Mouse (Mus musculus): ENCODE measurements around the gene Zfp354b. TPM values are rescaled to one million over a fixed set of nuclear protein-coding genes. Genes with fewer than 3 reads are reported as not detected.

Gene Zfp354b
- total RNA-seq (2021), result under 1 TPM; 0.88 to 0.92 TPM

DNA sequence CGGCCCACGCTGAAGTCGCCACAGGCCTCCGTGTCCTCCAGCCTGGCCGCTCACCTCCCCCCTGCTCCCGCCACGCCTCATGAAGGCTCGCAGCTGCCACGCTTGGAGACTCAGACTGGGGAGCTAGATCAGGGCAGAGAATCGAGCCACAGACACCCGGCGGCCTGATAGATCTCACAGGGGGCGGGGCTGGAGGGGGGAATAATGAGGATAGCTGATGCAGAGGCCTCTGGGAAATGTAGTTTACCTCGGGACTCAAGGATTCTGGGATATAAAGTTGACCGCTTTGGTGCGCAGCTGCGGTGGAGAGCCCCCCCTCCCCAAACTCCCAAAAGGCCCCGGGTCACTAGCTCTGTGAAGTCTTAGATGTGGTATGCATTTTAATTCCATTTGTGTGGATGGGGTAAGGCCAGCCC is at the start of gene Zfp354b:
TSS of gene Zfp354b (minus strand) at position 183 of the 416 bp plus-strand sequence.
- DNase-seq, result peak; percentile 77

DNA sequence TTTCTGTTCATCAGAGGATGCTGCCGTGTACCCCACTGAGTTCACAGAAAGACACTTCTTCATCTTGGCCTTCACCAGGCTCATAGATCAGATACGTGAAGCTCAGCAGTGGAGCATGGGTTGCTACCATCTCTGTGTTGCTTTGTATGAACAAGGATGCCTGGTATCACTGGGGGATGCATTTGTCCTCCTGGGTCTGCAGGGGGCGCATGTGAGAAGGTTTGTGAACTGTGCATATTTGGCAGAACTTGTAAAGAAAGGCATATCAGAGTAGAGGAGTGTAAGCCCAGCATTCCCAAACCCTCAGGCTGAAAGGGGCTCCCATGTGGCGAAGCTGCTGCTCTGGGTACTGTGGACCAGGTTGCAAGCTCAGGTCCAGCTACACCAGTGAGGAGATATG is 45.8 kb upstream of the Zfp354b start:
- no peak for DNase-seq

DNA sequence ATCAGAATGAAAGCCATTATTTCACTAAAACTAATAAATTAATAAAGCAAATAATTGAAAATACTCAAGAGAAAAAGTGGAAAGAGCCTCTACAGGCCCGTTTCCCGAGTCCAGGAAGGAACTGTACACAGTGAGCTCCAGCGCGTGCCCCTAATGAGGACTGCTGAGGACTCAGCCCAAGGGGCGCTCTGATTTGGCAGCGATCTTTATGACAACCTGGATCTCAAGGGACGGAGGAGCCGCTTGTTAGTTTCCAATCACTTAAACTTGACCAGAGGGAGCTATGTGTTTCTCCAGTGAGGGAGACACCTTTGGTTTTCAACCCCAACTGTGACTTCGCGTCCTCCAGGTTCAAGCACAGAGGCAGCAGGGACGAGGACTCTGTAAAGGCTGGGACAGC is 34.8 kb upstream of the Zfp354b start, which contains the start of gene Olfr1378:
TSS of gene Olfr1378 (plus strand) at position 301 of the 400 bp plus-strand sequence.
- DNase-seq, result no peak

DNA sequence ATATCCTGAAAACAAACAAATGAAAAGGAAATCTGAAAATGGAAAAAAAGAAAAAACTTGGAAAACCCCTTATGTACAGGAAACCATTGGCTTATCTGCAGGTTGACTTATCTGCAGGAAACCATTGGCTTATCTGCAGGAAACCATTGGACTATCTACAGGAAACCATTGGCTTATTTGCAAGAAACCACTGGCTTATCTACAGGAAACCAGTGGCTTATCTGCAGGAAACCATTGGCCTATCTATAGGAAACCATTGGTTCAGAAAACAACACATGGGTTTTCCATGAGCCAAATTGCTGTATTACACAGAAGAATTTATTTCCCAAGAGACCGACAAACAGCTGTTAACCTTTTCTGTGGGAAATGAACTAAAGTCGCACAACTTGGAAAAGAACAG is 33.5 kb upstream of the Zfp354b start:
- no peak for DNase-seq

DNA sequence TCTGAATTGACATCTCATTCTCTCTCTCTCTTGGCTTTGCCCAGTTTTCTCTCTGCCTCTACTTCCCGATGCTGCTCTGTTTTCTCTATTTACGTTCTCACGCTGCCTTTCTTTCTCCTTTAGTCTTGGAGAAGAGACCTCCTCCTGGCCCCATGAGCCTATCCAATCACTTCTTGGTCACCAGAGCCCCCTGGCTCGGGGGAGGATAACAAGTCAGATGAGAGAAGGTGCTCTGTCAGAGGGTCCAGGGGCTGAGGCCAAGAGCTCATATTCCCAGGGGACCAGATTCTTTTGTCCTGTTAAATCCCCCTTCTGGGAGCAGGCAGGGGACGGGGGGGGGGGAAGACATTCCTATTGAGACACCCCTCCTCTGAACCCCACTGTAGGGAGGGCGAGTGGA is 22.2 kb upstream of the Zfp354b start, which contains the start of gene Prop1:
TSS of gene Prop1 (minus strand) at position 101 of the 400 bp plus-strand sequence.
- no peak for DNase-seq

DNA sequence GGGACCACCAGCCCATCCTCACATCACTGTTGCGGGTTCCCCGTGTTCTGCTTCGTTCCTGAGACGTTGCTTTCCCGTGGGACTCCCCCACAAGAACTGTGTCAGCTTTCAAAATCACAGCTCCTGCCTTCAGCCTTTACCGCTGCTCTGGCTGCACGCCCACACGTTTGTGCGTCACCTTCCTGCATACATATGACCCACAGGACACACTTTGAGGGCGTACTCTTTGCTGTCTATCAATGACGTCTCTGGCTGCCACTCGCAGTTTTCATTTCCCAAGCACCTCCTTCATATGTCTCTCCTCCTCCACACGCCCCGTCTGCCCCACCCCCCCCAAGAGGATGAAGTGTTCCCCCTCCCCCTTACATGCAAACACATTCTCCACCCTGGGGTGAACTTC is 20.9 kb upstream of the Zfp354b start:
- DNase-seq, result no peak

DNA sequence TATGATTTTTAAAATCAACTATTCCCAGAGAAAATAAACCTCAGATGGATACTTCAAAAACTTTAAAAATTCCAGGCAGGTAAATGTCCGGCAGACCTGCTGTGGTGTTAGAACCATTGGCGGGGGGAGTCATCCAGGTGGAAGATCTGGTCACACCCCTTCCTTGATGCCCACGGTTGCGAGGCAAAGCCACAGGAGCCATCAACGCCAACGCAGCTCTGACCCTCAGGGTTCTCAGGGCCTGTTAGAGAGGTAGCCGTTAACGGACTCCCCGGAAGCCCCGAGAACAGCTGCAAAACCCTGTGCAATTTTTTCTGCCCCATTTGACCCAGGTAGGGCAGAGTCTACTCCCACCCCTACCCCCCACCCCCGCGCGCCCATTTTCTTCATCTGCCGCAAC is 12.1 kb upstream of the Zfp354b start, which contains the start of gene 4933414I15Rik:
TSS of gene 4933414I15Rik (minus strand) at position 260 of the 400 bp plus-strand sequence.
- no peak for DNase-seq

DNA sequence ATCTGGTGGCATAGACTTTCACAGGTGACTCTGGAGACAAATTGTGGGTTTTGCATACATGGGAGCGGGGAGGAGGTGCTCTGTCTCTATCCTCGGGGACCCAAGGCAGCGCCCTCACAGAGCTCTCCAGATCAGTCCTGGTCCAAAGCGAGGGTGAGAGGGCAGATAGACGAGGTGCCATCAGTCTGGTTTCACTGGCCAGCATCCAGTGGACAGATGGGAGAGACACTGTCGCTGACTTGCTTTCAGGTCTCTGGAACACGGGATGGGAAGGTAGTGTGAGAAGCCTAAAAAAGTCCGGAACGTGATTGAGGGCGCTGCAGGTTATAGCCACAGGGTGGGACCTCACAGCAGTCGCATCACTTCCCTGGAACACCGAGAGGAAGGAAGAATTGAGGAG is 11.0 kb upstream of the Zfp354b start:
- no peak for DNase-seq

DNA sequence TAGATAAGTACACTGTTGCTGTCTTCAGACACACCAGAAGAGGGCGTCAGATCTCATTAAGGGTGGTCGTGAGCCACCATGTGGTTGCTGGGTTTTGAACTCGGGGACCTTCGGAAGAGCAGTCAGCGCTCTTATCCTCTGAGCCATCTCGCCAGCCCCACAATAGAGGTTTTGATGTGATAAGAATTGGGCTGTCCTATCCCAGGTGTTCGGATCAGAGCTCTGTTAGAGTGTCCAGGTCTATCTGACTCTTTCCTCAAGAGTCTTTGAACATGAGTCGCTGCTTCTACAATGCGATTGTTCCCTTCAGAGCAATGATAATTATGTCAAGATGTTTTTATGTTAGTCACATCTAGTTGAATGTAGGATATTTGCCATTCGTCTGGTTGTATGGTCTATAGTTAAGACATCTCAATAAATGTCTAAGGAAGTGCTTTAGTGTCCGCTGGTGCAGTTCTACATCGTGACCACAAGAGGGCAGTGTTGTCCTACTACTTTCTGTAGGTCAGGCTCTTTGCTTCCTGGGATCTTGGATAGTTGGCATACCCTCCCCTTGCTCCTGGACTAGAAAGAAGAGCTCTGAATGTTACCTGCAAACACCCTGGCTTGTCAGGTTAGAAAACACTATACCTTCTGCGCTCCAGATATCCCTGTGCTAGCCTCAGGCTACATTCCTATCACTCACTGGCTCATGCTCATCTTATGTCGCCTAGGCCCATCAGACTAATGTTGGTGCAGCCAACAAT is 8.4 kb upstream of the Zfp354b start:
- peak; percentile 37 for DNase-seq

DNA sequence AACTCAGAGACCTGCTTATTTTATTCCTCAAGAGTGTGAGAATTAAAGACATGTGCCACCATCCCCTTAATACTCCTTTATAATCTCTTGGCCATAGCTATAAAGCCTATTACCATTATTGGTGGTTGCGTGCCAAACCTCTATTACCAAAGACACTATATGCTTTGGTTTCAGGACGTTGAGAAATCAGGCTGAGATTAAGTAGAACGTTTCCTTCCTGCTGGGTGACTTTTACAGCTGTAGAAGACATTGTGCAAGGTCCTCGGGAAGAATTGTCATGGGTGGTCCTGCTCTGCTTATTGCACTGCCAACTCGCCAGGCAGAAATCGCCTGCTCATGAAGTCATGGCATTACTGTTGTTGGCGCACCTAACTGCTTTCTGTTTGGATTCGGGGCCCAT is 7.0 kb upstream of the Zfp354b start:
- no peak for DNase-seq

DNA sequence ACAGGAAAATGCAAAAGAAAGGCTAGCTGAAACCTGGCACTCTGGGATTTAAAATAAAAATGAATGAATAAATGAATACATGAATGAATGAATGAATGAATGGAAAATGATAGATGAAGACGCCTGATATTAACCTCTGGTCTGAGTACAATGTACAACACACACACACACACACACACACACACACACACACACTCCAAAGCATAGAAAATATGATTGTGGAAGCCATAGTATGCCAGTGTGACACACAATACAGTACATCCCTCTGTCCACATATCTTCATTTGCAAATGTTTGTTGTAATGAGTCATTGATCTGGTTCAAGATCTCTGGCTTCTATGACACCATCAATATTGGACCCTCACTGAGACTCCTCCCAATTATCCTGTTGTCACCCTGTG is 607 bp upstream of the Zfp354b start:
- DNase-seq, result no peak

DNA sequence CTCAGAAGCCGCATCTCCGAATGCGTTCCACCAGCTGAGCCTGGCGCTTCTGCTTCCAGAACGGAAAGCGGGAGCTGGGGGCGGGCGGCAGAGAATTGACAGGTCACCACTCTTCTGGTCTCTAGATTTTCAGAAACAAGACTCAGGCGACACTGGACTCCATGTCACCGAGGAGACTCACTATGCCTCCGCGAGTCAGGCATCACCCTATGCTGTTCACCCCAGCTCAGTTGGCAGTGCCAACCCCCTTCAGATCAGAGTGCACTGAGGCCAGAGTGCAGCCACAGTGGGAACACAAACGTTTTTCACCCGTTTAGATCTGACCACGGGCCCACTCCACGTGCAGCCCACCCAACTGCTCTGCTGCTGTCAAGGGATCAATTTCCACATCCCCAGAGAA is 412 bp downstream of the Zfp354b start:
- peak; percentile 13 for DNase-seq

DNA sequence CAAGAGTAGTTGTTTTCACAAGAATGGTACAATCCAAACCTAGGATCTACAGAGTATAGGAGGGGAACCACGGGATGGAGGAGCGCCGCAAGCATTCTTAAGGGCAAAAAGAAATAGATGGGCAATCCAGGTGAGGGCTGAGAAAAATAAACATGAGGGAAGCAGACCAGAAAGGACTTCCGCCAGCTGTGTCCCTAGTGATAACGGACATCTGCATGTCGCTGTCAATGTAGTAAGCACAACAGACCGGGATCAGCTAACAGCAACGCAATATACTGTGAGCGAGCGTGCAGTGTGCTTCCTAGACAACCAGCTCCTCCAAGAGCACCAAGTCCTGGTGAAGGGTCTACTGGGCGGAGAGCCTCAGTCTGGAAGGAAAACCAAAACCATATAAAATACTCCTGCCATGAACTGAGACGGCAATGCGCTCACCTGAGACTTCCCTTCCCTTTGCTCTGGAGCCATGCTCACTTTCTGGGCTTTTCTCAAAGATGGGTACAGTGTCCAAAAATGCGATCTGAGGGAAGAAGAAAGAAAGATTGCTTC is 891 bp downstream of the Zfp354b start:
- DNase-seq, result no peak

DNA sequence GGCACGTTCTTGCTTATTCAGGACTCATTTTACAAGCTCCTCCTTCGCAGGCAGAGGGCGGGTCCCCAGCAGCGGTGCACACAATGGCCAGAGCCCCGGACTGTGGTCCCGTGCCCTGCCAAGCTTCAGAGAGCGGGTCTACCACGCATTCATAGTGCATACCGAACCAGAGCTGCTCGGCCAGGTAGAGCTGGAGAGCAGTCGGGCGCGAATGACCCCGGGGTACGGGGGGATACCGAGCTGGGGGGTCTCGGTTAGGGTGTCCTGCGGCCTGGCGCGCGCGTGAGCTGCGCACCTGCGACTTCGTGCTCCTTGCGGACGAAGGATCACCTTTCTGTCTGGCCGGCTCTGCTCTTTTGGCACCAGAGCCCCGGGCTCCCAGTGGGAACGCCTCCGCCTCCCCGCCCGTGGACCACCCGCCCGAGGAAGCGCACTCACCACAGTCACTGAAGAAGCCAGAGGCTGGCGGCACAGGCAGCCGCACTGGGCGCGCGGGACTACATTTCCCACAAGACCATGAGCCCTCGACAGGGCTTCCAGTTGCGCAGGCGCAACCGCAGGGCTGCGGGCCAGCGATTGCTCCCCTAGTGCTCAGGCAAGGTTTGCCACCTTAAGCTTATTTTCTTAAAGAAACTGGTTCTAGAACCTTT is 15.6 kb downstream of the Zfp354b start, which contains the start of gene Zfp2:
TSS of gene Zfp2 (minus strand) at position 495 of the 650 bp plus-strand sequence.
- peak; percentile 93 for DNase-seq

DNA sequence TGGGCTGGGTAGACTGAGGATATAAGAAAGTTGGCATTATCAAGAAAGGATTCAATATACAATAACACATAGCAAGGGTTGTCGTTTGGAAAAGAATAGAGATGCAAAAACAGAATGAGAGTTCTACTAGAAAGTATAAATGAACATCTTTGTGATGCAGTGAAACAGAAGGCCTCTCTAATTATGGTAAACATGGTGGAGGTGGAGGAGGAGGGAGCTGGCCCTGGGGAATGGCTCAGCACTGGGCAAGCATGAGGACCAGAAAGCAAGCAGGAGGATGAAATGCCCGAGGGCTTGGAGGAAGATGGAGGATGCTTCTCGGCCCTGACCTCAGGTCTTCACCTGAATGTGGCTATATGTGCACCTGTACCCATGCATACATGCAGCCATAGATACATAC is 17.0 kb downstream of the Zfp354b start:
- no peak for DNase-seq

DNA sequence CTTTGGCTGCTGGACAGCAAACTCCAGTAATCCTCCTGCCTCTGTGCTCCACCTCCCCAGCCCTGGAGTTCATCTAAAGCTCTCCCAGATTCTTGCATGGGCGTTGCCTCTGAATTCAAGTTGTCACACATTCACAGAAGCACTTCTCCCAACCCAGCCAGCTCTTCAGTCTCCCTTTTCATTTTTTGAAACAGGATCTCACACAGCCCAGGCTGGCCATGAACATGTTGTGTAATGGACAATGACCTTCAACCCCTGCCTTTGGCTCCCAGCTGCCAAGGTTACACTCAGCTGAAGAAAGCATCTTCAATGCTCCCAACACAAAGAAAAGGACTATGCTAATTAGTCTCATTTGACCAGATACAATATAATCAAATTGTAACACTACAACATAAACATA is 18.1 kb downstream of the Zfp354b start:
- no peak for DNase-seq

DNA sequence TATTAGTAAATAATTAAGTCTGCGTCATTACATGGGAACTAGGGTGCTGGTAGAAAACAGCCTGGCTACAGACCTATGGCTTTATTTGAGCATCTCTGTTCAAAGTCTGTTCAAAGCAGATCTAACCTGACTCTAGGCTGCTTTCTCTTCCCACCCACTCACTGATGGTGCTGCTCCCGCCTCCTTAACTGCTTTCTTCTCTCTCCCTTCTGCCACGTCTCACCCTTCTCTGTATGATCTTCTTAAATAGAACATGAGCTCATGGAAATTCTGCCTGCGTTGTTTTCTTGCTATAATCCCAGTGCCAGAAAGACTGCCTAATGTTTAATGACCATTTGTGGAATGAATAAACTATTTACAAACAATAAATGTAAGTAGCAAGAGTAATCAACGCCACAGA is 23.3 kb downstream of the Zfp354b start:
- no peak for DNase-seq

DNA sequence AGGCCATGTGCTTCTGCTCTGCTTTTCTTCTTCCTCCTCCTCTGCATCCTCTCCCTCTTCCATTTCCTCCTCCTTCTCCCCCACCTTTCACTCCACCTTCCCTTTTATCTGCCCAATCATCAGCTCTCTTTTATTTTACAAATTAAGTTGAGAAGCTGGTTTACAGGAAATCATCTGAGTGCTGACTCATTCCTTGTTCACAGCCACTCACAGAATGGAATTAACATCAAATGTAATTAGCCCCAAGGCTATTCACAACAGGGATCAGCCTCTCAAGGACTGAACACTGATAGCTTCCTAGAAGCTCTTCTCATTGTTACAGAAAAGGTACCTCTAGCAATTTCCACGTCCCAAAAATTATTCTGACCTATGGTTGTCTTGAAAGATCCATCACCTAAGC is 34.1 kb downstream of the Zfp354b start:
- no peak for DNase-seq

DNA sequence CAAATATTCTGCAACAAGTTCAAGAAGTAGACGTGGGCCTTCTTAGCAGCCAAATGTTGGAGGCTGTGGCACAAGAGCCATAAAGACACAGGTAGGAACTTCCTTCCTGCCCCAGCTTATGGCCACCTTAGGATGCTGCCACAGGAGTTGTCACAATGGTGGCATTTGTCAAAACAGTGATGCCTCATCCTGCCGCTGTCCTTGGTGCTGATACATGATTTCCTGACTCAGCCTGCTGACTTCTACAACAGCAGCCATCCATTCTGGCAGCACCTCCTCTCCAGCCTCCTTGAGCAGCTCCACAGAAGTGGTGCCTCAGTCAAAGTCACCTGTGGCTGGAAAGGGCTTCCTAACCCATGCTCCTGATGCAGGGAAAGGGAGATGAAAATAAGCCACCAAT is 39.0 kb downstream of the Zfp354b start:
- DNase-seq, result peak; percentile 7

DNA sequence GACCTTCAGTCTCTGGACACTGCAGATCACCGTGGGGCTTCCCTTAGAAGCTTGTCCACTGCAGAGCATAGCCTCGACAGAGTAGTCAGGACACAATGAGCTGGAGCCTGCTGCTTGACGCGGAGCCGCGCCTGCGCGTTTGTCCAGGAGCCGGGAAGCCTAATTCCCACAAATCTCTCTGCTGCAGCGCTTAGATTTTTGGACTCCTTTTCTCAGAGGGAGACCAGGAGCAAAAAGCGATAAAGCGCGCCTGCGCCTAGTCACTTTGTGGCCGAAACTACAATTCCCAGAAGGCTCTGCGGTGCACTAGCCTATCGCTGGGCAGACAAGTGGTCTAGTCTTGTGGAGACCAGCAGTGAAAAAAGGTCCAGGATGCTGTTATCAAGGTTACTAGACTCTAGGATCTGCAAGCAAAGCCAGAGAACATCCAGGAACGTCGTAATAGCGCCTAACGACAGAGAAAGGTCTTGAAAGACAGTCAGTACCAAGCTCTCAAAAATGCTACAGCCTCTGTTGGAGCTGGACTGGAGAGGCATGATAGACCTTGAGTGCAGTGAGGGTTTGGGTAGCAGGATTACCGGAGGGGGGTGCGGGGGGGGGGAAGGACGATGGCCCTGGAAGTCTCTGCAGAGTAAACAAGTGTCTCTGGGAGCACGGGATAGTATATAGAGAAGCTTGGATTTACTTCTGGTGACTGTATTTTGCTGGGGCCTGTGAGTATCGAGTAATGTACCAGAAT is 43.9 kb downstream of the Zfp354b start, which contains the start of gene Zfp454:
TSS of gene Zfp454 (minus strand) at position 262 of the 739 bp plus-strand sequence.
- DNase-seq, result peak; percentile 86

DNA sequence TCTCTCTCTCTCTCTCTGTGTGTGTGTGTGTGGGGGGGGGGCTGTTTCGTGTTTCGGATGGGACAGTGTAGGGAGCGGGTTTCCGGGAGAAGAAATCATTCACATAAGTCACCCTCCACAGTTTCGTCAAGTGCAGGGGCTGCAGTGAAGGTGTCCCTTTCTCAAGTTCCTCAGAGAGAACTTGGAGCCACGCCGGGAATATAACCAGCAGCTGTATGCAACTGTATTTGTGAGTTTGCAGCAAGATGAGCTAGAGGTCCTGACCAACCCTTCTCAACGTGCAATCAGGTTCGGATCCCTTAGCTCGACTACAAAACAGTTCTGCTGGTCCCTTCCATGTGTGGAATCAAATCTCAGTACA is 44.5 kb downstream of the Zfp354b start:
- DNase-seq, result peak; percentile 26

DNA sequence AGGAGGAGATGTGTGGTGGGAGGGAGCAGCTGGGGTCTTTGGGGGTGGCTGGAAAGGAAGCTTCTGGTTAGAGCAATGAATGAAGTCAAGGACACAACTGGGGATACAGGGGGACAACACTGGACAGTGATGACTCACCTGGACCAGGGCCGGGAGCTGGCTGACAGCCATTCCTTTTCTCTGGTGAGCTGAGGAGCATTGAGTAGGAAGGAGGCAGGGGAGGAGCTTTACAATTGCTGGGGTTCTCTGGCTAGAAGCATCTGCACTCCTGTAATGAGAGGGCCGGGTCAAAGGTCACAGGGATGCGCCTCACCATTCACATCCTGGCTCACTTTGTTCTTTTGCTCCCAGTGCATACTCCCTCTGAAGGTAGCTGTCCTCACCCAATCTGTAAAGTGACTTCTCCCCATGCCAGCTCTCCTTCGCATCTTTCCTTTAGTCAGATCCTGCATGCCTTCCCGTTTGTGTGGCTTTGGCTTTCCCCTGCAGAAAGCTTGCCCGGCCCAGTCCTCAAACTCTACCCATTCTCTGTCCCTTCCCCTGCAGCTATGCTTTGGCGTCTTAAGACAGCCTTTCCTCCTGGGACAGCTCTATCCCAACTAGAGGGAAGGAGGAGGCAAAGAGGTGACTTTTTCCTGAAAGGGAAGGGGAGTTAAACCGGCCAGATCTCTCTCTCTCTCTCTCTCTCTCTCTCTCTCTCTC is 45.1 kb downstream of the Zfp354b start:
- DNase-seq, result peak; percentile 21

All from heart, postnatal 4 days (tissue).